Comparison of ENCODE assay signal across 10 mouse cellular contexts in the genomic region with DNA sequence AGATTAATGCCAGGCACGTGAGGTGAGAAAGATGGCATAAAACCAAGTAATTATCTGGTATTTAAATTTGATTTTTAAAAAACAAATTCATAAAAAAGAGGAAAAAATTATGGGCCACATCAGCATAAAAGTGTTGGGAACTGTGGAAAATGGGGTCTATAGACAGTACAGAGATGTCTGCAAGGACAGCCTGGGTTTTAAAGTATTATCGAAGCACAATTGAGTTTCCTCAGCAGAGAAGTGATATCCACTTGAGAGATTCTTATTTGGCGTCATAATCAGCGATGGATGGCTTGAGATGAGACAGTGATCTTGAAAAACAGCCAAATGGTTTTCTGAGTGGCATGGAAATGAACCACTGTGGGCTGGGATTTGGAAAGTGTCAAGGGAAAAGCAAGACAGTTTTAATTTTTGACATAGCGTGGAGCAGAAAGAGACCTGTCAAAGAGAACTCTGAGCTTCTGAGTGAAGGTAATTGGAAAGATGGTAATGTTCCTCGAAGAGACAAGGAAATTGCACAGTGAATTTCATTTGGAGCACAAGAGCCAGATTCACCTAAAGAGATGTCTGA.
"Had no signal": no experiment of that assay in that cellular context is flagged by ENCODE, and none has a peak within 500 bp of the region (broad histone marks: within the 10 kb centered on the region; RNA-seq: fewer than 3 reads in every experiment).

No protein-coding gene starts in this region.

- H3K9ac ChIP-seq: liver, embryonic 15.5 days; neural tube, embryonic 12.5 days had no signal

- H3K27me3 ChIP-seq: liver, embryonic 15.5 days; neural tube, embryonic 12.5 days had no signal

- ATAC-seq: lung, postnatal 0 days had no signal

- H3K36me3 ChIP-seq: limb, embryonic 10.5 days; liver, embryonic 15.5 days; neural tube, embryonic 12.5 days had no signal

- H3K4me3 ChIP-seq: left cerebral cortex, adult 2 months; limb, embryonic 10.5 days; liver, embryonic 15.5 days; neural tube, embryonic 12.5 days had no signal

- H3K27ac ChIP-seq: left cerebral cortex, adult 2 months; limb, embryonic 10.5 days; liver, embryonic 15.5 days; neural tube, embryonic 12.5 days; stomach, postnatal 0 days had no signal

- H3K9me3 ChIP-seq: limb, embryonic 10.5 days; liver, embryonic 15.5 days; neural tube, embryonic 12.5 days had no signal

- H3K4me2 ChIP-seq: liver, embryonic 11.5 days; liver, embryonic 15.5 days; neural tube, embryonic 12.5 days had no signal

- H3K4me1 ChIP-seq: limb, embryonic 10.5 days; liver, embryonic 15.5 days; neural tube, embryonic 12.5 days had no signal

- DNase-seq: kidney, postnatal 25 days; lung, adult 2 months; lung, postnatal 36 days had no signal
